Mouse (Mus musculus): ENCODE results near the gene Hs6st1.

- no peak for TF ChIP-seq EP300 (IDR thresholded peaks at IDR 0.05; ENCODE audit: low read depth)
- no peak for TF ChIP-seq CTCF (IDR thresholded peaks at IDR 0.05; ENCODE audit: low read depth)
These were observed 16.9 kb downstream of the Hs6st1 start for GRCm38 (mm10) chr1:36085069-36085468.
